Mouse (Mus musculus) spleen, embryonic (tissue): ENCODE results near the gene Glmp.
"Not testable (repeated sequence)": the region's sequence is repeated elsewhere in the genome, so short reads cannot be mapped to it uniquely, and the experiment has no call there.

Source experiments
- CTCF ChIA-PET: fragments of 350-600 bp; sonication (Branson Sonifier 250); formaldehyde crosslinking; loops from one replicate; lab custom pipeline; 2022; lab: Charles Lee

Gene Glmp

GRCm38 (mm10) chr3:88335436-88336053 lies 10.7 kb downstream of the Glmp start:
- CTCF ChIA-PET, result interaction anchor here (0.5 kb wide), 1 partner anchor 198 kb away, joined by 3 read pairs; no protein-coding TSS in a partner anchor

GRCm38 (mm10) chr3:88336058-88337013 lies 11.5 kb downstream of the Glmp start, which contains the start of the genes Tmem79 and Smg5:
Gene Tmem79, minus strand, starts transcription at chr3:88336148.
Gene Smg5, plus strand, starts transcription at chr3:88336260.
- CTCF ChIA-PET, result no interaction called here

GRCm38 (mm10) chr3:88337367-88338020 lies 12.7 kb downstream of the Glmp start:
- CTCF ChIA-PET, result no interaction called here

- CTCF ChIA-PET, result no interaction called here
Observed at GRCm38 (mm10) chr3:88338316-88338715, 13.5 kb downstream of the Glmp start.

- CTCF ChIA-PET, result no interaction called here
Observed at GRCm38 (mm10) chr3:88339006-88339405, 14.2 kb downstream of the Glmp start.

- CTCF ChIA-PET, result no interaction called here
Observed at GRCm38 (mm10) chr3:88350732-88351131, 25.9 kb downstream of the Glmp start.

- CTCF ChIA-PET, result no interaction called here
Observed at GRCm38 (mm10) chr3:88352907-88353306, 28.1 kb downstream of the Glmp start.

GRCm38 (mm10) chr3:88354396-88355165 lies 29.8 kb downstream of the Glmp start:
- CTCF ChIA-PET, result no interaction called here

- CTCF ChIA-PET, result no interaction called here
Observed at GRCm38 (mm10) chr3:88359584-88359983, 34.8 kb downstream of the Glmp start.

- CTCF ChIA-PET, result no interaction called here
Observed at GRCm38 (mm10) chr3:88359989-88360388, 35.2 kb downstream of the Glmp start.

- CTCF ChIA-PET, result no interaction called here
Observed at GRCm38 (mm10) chr3:88361096-88361495, 36.3 kb downstream of the Glmp start.

GRCm38 (mm10) chr3:88361612-88362313 lies 36.9 kb downstream of the Glmp start:
- CTCF ChIA-PET, result no interaction called here

GRCm38 (mm10) chr3:88363700-88364099 lies 38.9 kb downstream of the Glmp start:
- CTCF ChIA-PET, result no interaction called here

GRCm38 (mm10) chr3:88364337-88364736 lies 39.5 kb downstream of the Glmp start, which contains the start of gene Paqr6:
Gene Paqr6, plus strand, starts transcription at chr3:88364584.
- CTCF ChIA-PET, result no interaction called here

- CTCF ChIA-PET, result no interaction called here
Observed at GRCm38 (mm10) chr3:88365705-88366361, 41.0 kb downstream of the Glmp start.

GRCm38 (mm10) chr3:88366830-88367428 lies 42.1 kb downstream of the Glmp start:
- CTCF ChIA-PET, result not testable (repeated sequence)

- CTCF ChIA-PET, result not testable (repeated sequence)
Observed at GRCm38 (mm10) chr3:88367517-88367916, 42.7 kb downstream of the Glmp start.

- CTCF ChIA-PET, result not testable (repeated sequence)
Observed at GRCm38 (mm10) chr3:88368511-88368910, 43.7 kb downstream of the Glmp start.

GRCm38 (mm10) chr3:88372643-88373042 lies 47.8 kb downstream of the Glmp start, which contains the start of gene Bglap3:
Gene Bglap3, minus strand, starts transcription at chr3:88372743.
- CTCF ChIA-PET, result not testable (repeated sequence)
